Mouse (Mus musculus): Measurements from ENCODE around the gene Kank4.

GRCm38 (mm10) chr4:98722454-98722853 is 94.9 kb downstream of the Kank4 start:
- no peak for TF ChIP-seq GATA1 (IDR thresholded peaks at IDR 0.05; ENCODE audit: low read length)
- TF ChIP-seq TAL1 (IDR thresholded peaks at IDR 0.05; ENCODE audit: low read length): no peak

Measured in erythroblast, embryonic 14.5 days (primary cell).